Mouse (Mus musculus) layer of hippocampus, adult 9-10 months (tissue): ENCODE measurements around the gene Bub1.
A peak's percentile ranks its signal among the peaks of the same experiment; 100 is the strongest.

Experiments
- DNase-seq: peaks from one replicate; pipeline ENCODE4 v3.0.0; 2022; ENCODE audit warnings: low spot score

The Bub1 gene

GRCm38 (mm10) chr2:127831401-127832102, at the start of gene Bub1:
TSS of gene Bub1 (minus strand) at chr2:127831865.
- peak; percentile 66 for DNase-seq

DNA sequence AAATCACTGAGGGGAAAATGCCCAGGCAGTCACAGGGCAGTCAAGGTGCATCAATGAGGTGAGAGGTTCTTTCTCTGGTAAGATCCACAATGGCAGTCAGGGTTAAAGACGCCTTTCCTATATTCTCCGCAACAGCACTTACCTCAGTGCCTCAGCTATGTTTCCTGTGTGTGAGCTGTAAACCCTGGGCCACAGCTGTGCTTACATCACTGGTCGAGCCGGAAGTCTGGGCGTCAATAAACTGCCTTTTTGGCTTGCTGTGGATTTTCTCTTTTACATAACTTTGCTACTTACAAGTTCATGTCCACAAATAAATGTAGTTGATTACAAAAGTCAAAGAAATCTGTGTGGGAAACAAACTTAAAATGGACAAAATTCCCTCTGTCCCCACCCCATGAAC, 49.4 kb upstream of the Bub1 start:
- DNase-seq, result no peak

DNA sequence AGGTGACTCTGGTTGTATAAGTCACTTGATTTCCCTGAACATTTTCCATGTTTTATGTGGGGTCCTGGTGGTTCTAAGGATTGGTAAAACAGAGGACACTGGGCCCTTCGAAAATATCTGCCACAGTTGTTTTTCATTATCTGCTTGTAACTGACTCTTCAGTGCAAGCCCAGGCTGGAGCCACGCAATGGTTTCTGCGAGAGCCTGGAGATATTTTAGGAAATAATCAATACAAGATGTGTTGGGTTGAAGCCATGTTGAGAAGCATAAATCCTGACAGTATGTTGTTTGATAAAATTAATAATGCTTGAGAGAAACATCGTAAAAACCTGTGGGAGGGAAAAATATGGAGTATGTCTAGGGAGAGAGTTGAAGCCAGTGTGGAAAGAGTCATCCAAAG, 32.7 kb upstream of the Bub1 start:
- no peak for DNase-seq

- DNase-seq, result no peak
Measured at GRCm38 (mm10) chr2:127854332-127854991, 22.8 kb upstream of the Bub1 start.

DNA sequence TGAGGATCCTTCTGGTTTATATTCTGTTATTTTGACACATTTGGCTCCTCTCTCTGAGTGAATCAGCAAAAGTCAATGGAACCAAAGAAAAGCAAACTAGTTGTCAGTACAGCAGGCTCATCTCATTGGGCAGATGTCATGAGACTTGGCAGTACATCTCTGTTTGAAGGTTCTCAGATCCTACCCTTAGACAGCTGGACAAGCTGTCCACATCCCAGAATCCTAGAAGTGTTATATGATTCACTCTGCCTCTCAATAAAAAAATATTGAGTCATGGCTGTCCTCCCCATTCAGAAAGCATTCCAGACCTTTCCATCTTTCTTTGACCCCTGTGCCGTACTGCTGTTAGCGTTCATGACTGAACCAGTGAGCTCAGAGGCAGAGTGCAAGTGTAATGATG, 18.7 kb upstream of the Bub1 start:
- no peak for DNase-seq

- DNase-seq, result no peak
Measured at GRCm38 (mm10) chr2:127846571-127846970, 14.9 kb upstream of the Bub1 start.

DNA sequence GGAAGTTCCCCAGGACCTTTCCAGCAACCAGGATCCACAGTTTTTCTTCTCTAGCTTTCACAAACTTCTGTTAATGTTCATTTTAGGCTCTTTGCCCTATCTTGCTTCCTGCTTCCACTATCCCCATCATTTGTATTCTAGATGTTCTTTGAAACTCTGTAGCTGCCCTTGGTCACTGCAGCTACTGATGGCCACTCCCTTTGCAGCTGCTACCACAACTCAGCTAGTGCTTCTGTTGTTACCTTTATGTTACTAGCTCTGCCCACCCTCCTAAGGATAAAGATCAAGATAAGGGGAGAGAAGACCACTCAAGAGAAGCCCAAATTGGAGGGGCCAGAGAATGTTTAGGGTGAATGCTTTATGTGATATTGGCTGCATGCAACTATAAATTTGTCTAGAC, 14.3 kb upstream of the Bub1 start:
- no peak for DNase-seq

DNA sequence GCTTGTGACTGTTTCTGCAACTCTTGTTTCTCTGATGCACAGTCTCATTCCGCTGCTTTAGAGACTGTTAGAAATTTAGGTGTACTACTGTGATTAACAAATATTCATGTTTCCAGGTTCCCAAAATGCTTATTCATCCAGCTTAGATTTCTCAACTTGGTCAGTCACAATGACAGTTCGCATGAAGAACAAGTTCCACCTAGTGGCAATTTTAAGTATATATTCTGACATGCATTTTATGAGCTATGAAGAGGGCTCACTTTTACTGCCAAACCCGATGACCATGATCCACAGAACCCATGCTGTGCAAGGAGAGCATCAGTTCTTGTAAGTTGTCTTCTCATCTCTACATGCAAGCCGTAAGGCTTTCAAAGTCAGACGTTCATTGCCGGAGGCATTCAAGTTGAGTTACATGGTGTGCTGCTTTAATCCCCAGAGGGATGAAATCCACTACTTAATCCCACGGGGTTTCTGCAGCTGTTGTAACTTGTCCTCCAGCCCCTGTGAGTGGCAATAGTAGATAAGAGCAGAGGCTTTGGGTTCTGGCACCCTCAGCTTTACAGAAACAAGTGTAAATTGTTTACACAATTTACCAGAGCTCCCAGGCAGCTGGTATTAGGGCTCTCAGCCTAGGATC, 13.8 kb upstream of the Bub1 start:
- DNase-seq, result no peak

GRCm38 (mm10) chr2:127842421-127842820, 10.8 kb upstream of the Bub1 start:
- DNase-seq, result no peak

- DNase-seq, result no peak
Measured at GRCm38 (mm10) chr2:127841402-127841801, 9.7 kb upstream of the Bub1 start.

DNA sequence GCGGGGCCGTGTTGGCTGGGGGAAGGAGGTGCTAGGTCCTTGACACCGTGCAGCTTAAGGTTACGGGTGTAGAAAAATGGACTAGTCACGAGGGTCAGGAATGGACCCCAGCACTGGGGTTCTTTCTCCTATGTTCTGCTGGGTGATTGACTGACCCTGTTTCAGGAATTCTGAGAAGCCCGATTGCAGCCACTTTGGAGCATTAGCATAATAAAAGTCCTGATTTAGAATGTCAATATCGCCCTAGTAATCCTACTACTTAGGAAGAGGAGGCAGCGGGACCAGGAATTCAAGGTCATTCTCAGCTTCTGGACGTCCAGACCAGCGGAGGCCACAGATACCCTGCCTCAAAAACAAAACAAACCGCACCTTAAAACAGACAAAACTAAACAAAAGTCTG, 7.8 kb upstream of the Bub1 start:
- DNase-seq, result no peak

DNA sequence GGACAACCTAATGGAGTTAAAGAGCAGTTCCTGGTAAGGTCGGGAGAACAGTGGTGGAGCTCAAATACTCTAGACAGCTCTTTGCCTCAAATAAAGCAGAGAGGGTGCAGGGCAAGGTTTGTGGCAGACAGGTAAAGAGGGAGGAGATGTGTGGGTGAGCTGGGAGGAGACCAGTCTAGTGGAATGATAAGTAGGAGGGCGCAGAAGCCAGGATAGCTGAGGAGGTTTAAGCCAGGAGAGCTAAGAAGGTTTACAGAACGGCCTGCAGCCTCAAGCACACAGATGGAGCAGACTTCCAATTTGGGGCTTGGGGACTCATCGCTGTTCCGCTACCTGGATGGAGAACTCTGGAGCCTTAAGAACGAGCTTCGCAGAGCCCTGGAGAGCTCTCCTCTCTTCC, 6.9 kb upstream of the Bub1 start, which contains the start of gene Acoxl:
Acoxl (plus strand) TSS at position 301 of the 400 bp plus-strand sequence.
- no peak for DNase-seq

- DNase-seq, result no peak
Measured at GRCm38 (mm10) chr2:127832833-127833190, 1.1 kb upstream of the Bub1 start.

DNA sequence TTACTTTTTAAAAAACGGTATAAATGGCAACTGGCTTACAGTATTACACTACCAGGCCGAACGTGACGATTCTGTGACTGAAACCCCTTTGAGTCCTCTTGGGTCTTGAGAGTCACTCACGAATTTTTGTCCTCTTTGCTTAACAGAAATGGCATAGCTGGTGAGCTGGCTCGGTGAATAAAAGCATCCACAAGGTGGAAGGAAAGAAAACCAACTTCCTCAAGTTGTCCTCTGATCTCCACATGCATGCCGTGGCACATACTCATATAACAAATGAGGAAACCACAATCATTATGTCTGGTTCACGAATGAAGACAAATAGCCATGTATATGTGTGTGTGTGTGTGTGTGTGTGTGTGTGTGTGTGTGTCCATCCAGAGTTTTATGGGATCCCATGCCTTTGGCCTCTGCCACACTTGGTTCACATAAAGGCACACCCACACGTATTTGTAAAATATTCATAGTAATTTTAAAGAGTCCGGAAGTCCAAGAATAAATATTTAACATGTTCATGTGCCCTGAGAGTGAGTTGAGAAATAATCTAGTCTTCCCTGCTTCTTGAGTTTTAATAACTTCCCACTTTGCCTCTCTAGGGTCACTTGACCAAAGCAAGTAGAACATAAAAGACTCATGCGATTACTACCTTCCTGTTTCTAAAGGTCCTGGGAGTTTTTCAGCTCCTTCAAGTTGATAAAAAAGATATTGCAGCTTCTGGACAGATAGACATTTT, 603 bp upstream of the Bub1 start:
- no peak for DNase-seq

DNA sequence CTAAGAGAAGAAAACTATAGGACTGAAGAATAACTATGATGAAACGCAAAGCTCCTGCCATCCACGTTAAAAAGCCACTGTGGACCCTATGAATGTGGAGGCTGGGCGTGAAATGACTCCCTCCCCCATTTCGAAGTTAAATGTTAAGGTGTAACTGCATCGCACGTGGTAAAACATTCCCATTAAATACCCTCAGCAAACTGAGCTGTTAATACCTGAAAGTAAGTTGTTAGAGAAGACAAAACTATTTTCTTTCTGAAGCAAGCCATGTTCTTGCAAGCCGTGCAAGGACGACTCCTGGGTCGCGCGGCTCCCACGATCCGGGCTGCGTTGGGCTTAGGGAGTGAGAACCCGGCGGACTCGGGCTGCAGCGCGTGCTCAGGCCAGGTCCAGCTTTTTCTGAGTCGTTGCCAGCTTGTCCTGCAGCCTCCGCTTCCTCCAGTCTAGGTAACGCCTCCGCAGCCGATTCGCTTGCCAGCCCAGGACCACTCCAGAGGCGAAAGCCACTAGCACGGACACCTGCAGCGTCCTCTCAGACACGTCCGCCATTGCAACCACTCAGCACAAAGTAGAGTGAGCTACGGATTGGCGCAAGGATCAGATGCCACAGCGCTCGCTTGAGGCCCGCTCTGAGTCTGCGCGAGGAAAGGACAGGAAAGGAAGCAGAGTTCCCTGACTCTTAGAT, 39.6 kb downstream of the Bub1 start, which contains the start of gene Mtln:
Mtln (minus strand) TSS at position 570 of the 685 bp plus-strand sequence.
- DNase-seq, result peak; percentile 75

- DNase-seq, result no peak
Measured at GRCm38 (mm10) chr2:127789651-127790270, 41.9 kb downstream of the Bub1 start.

GRCm38 (mm10) chr2:127789138-127789537, 42.5 kb downstream of the Bub1 start:
- no peak for DNase-seq

GRCm38 (mm10) chr2:127788440-127789116, 43.1 kb downstream of the Bub1 start, which contains the start of gene Nphp1:
TSS of gene Nphp1 (minus strand) at chr2:127788897.
- DNase-seq, result peak; percentile 13

- DNase-seq, result no peak
Measured at GRCm38 (mm10) chr2:127787226-127787625, 44.4 kb downstream of the Bub1 start.

- DNase-seq, result no peak
Measured at GRCm38 (mm10) chr2:127778451-127778850, 53.2 kb downstream of the Bub1 start.

- DNase-seq, result no peak
Measured at GRCm38 (mm10) chr2:127775013-127775412, 56.7 kb downstream of the Bub1 start.
